Mouse (Mus musculus) heart, embryonic 14.5 days (tissue): Measurements from ENCODE around the gene Naa20. TPM values are rescaled to one million over a fixed set of nuclear protein-coding genes. Genes with fewer than 3 reads are reported as not detected.
A peak's percentile ranks its signal among the peaks of the same experiment; 100 is the strongest.

Experiments used
- ATAC-seq: fragments of 200-750 bp; cut with Nextera tagmentation; 2 replicates; pipeline ENCODE4 v1.8.0; 2017; ENCODE audit warnings: low read depth, moderate TSS enrichment; ENCODE audit not compliant: insufficient number of reproducible peaks, insufficient read depth, low FRiP score
- H3K27ac ChIP-seq, 2 experiments: fragments of 200-500 bp in 1 of 2; fragments of 300-500 bp in 1 of 2; sonication (generic) in 1 of 2; replicated peaks in 1 of 2; 2 replicates each; pipeline ENCODE4 v1.5.1; 2012 to 2014; ENCODE audit warnings: low read depth in 2 of 2, low read length in 2 of 2, control low read depth in 1 of 2, mild to moderate bottlenecking in 1 of 2, mixed read lengths in 1 of 2; ENCODE audit not compliant: control insufficient read depth in 1 of 2, insufficient read depth in 1 of 2
- H3K27me3 ChIP-seq: fragments of 300-500 bp; sonication (generic); 2 replicates; pipeline ENCODE4 v1.6.1; 2014; ENCODE audit warnings: mild to moderate bottlenecking, low read length, control low read depth; ENCODE audit not compliant: control insufficient read depth, insufficient read depth
- H3K36me3 ChIP-seq: fragments of 300-500 bp; sonication (generic); 2 replicates; pipeline ENCODE4 v1.6.1; 2014; ENCODE audit warnings: mild to moderate bottlenecking, control low read depth, low read length, mixed read lengths; ENCODE audit not compliant: control insufficient read depth, insufficient read depth
- H3K4me1 ChIP-seq, 2 experiments: fragments of 200-500 bp in 1 of 2; fragments of 300-500 bp in 1 of 2; sonication (generic) in 1 of 2; 2 replicates each; pipeline ENCODE4 v1.6.1; 2012 to 2014; ENCODE audit warnings: low read length in 2 of 2, control low read depth in 1 of 2, mixed read lengths in 1 of 2; ENCODE audit not compliant: control insufficient read depth in 2 of 2, insufficient read depth in 2 of 2
- H3K4me2 ChIP-seq: fragments of 300-500 bp; sonication (generic); 2 replicates; pipeline ENCODE4 v1.6.1; 2014; ENCODE audit warnings: mild to moderate bottlenecking, low read length
- H3K4me3 ChIP-seq, 2 experiments: fragments of 200-500 bp in 1 of 2; fragments of 300-500 bp in 1 of 2; sonication (generic) in 1 of 2; 2 replicates each; pipeline ENCODE4 v1.5.1; 2012 to 2014; ENCODE audit warnings: low read length in 2 of 2, mild to moderate bottlenecking in 2 of 2, control low read depth in 1 of 2, low read depth in 1 of 2, moderate library complexity in 1 of 2; ENCODE audit not compliant: control insufficient read depth in 1 of 2, insufficient read depth in 1 of 2
- H3K9ac ChIP-seq: fragments of 300-500 bp; sonication (generic); 2 replicates; pipeline ENCODE4 v1.6.1; 2014; ENCODE audit warnings: mild to moderate bottlenecking, low read length
- H3K9me3 ChIP-seq: fragments of 300-500 bp; sonication (generic); 2 replicates; pipeline ENCODE4 v1.6.1; 2016; ENCODE audit warnings: low read length, control low read depth; ENCODE audit not compliant: control insufficient read depth
- whole genome bisulfite sequencing: fragments of 180-500 bp; shearing (Covaris S2); extraction: QIAGEN DNeasy Blood & Tissue Kit; methylation state at CpG from one replicate; pipeline ENCODE4 v1.1.7; 2014; 5-methylcytosine and 5-hydroxymethylcytosine counted together
- polyA plus RNA-seq: library from polyadenylated mRNA; unstranded; fragments of >200 nt; fragmentation: Nextera tagmentation; extraction: Ambion mirVana; gene quantifications from 2 replicates; pipeline ENCODE4 v1.2.1, GENCODE M21; 2014

Naa20 gene
- polyA plus RNA-seq, 1 experiment from 2014 or later = 198 TPM

- H3K9ac ChIP-seq = no peak overlapping the region
- 34% methylated on average over 8 of the region's 8 CpGs for WGBS
- H3K27me3 ChIP-seq = no peaks in the 10 kb centered on the region
- ATAC-seq = peak; percentile 48; the same call in 1 of the 2 replicates
- H3K4me1 ChIP-seq = peaks cover 5 to 9% of the 10 kb centered on the region in 2 experiments; a peak in 3 of 4 replicates
- no peak overlapping the region for H3K4me3 ChIP-seq
- H3K27ac ChIP-seq = peak overlapping the region; percentile 1 to 9; a peak in 2 of 4 replicates
- no peaks in the 10 kb centered on the region for H3K9me3 ChIP-seq
- peak overlapping the region; percentile 36 for H3K4me2 ChIP-seq
- peaks cover 8% of the 10 kb centered on the region for H3K36me3 ChIP-seq
These were observed 35.1 kb downstream of the Naa20 start for GRCm38 (mm10) chr2:145936975-145937374.

GRCm38 (mm10) chr2:145941403-145941802, 39.5 kb downstream of the Naa20 start:
- peaks cover 2% of the 10 kb centered on the region in 2 experiments; a peak in 2 of 4 replicates for H3K4me1 ChIP-seq
- H3K4me2 ChIP-seq = no peak overlapping the region
- no peak overlapping the region for H3K9ac ChIP-seq
- 45% methylated on average over 3 of the region's 3 CpGs for WGBS
- ATAC-seq = no peak
- no peaks in the 10 kb centered on the region for H3K36me3 ChIP-seq
- H3K27ac ChIP-seq = no peak overlapping the region
- H3K27me3 ChIP-seq = no peaks in the 10 kb centered on the region
- H3K4me3 ChIP-seq = no peak overlapping the region
- no peaks in the 10 kb centered on the region for H3K9me3 ChIP-seq

GRCm38 (mm10) chr2:145944286-145944685, 42.4 kb downstream of the Naa20 start:
- no peaks in the 10 kb centered on the region for H3K27me3 ChIP-seq
- WGBS = 74% methylated on average over 3 of the region's 3 CpGs
- no peak for ATAC-seq
- no peaks in the 10 kb centered on the region for H3K4me1 ChIP-seq
- no peak overlapping the region for H3K9ac ChIP-seq
- H3K4me2 ChIP-seq = no peak overlapping the region
- H3K9me3 ChIP-seq = no peaks in the 10 kb centered on the region
- no peak overlapping the region for H3K4me3 ChIP-seq
- H3K36me3 ChIP-seq = no peaks in the 10 kb centered on the region
- H3K27ac ChIP-seq = no peak overlapping the region

- ATAC-seq = no peak
- H3K9ac ChIP-seq = no peak overlapping the region
- H3K36me3 ChIP-seq = no peaks in the 10 kb centered on the region
- H3K9me3 ChIP-seq = no peaks in the 10 kb centered on the region
- H3K4me1 ChIP-seq = no peaks in the 10 kb centered on the region
- H3K4me3 ChIP-seq = no peak overlapping the region
- no peaks in the 10 kb centered on the region for H3K27me3 ChIP-seq
- H3K27ac ChIP-seq = no peak overlapping the region
- H3K4me2 ChIP-seq = no peak overlapping the region
- WGBS = 65% methylated on average over 7 of the region's 7 CpGs
These were observed 46.6 kb downstream of the Naa20 start for GRCm38 (mm10) chr2:145948402-145948954.

GRCm38 (mm10) chr2:145949475-145950068, 47.7 kb downstream of the Naa20 start:
- no peaks in the 10 kb centered on the region for H3K9me3 ChIP-seq
- H3K4me3 ChIP-seq = no peak overlapping the region
- no peak overlapping the region for H3K4me2 ChIP-seq
- WGBS = 61% methylated on average over 11 of the region's 11 CpGs
- H3K36me3 ChIP-seq = no peaks in the 10 kb centered on the region
- no peak for ATAC-seq
- H3K27me3 ChIP-seq = no peaks in the 10 kb centered on the region
- H3K4me1 ChIP-seq = no peaks in the 10 kb centered on the region
- no peak overlapping the region for H3K9ac ChIP-seq
- no peak overlapping the region for H3K27ac ChIP-seq

- no peak overlapping the region for H3K9ac ChIP-seq
- no peaks in the 10 kb centered on the region for H3K36me3 ChIP-seq
- no peaks in the 10 kb centered on the region for H3K27me3 ChIP-seq
- 67% methylated on average over 10 of the region's 10 CpGs for WGBS
- no peak overlapping the region for H3K27ac ChIP-seq
- no peak for ATAC-seq
- no peaks in the 10 kb centered on the region for H3K4me1 ChIP-seq
- no peak overlapping the region for H3K4me3 ChIP-seq
- H3K4me2 ChIP-seq = no peak overlapping the region
- no peaks in the 10 kb centered on the region for H3K9me3 ChIP-seq
These were observed 48.3 kb downstream of the Naa20 start for GRCm38 (mm10) chr2:145950239-145950638.

- WGBS = 81% methylated on average over 5 of the region's 5 CpGs
- no peak overlapping the region for H3K27ac ChIP-seq
- H3K4me2 ChIP-seq = no peak overlapping the region
- no peaks in the 10 kb centered on the region for H3K36me3 ChIP-seq
- no peaks in the 10 kb centered on the region for H3K4me1 ChIP-seq
- H3K27me3 ChIP-seq = no peaks in the 10 kb centered on the region
- H3K9ac ChIP-seq = no peak overlapping the region
- H3K4me3 ChIP-seq = no peak overlapping the region
- ATAC-seq = no peak
- no peaks in the 10 kb centered on the region for H3K9me3 ChIP-seq
These were observed 50.8 kb downstream of the Naa20 start for GRCm38 (mm10) chr2:145952726-145953125.

GRCm38 (mm10) chr2:145955844-145956243, 53.9 kb downstream of the Naa20 start:
- WGBS = 81% methylated on average over 10 of the region's 10 CpGs

More at GRCm38 (mm10) chr2:145955844-145956243, 53.9 kb downstream of the Naa20 start:
- Histone ChIP-seq H3K36me3 (no peaks in the 10 kb centered on the region), H3K4me3 (no peak overlapping the region), H3K9ac (no peak overlapping the region), H3K4me2 (no peak overlapping the region), H3K4me1 (no peaks in the 10 kb centered on the region), H3K27me3 (0 out of 2 replicates have a peak, but pooled peaks cover 4% of the 10 kb centered on the region), H3K27ac (no peak overlapping the region), H3K9me3 (no peaks in the 10 kb centered on the region)
- no peak for ATAC-seq
